Mouse (Mus musculus) gastrocnemius, postnatal 25 days (tissue): ENCODE results near the gene Vmn2r15. TPM values are rescaled to one million over a fixed set of nuclear protein-coding genes. Genes with fewer than 3 reads are reported as not detected.

Experiments used
- DNase-seq: peaks from one replicate; pipeline ENCODE4 v3.0.0; 2022
- long read RNA-seq, 2 experiments: library from polyadenylated mRNA; stranded (forward); transcript quantifications; one replicate each; pipeline ENCODE4 v2.0.0; 2021
- total RNA-seq, 2 experiments: library from RNA; stranded (reverse); gene quantifications; 1 replicate in 1 of 2; 2 replicates in 1 of 2; pipeline ENCODE4 v1.2.3; 2021

Gene Vmn2r15
- total RNA-seq = not detected
- long read RNA-seq, experiment 1 = 0 reads
- long read RNA-seq, experiment 2 = 0 reads

- no peak for DNase-seq
Observed at GRCm38 (mm10) chr5:109297544-109297943, at the start of gene Vmn2r15. Gene Vmn2r15, minus strand, starts transcription at chr5:109297644.

GRCm38 (mm10) chr5:109329862-109330261 is 32.4 kb upstream of the Vmn2r15 start, which contains the start of gene Vmn2r16:
Gene Vmn2r16, plus strand, starts transcription at chr5:109330162.
- DNase-seq = no peak

- no peak for DNase-seq
Observed at GRCm38 (mm10) chr5:109294655-109295054, 2.8 kb downstream of the Vmn2r15 start.

Other genes with a start within 250 kb of the Vmn2r15 start
- not detected for gene Vmn2r11, start 238.1 kb downstream of the Vmn2r15 start, total RNA-seq
- not detected for gene Vmn2r12, start 199.7 kb downstream of the Vmn2r15 start, total RNA-seq
- not detected for gene Vmn2r13, start 105.4 kb downstream of the Vmn2r15 start, total RNA-seq
- not detected for gene Vmn2r14, start 72.9 kb downstream of the Vmn2r15 start, total RNA-seq
- not detected for gene Vmn2r16, start 32.5 kb upstream of the Vmn2r15 start, total RNA-seq
- gene Vmn2r17, start 122.0 kb upstream of the Vmn2r15 start, total RNA-seq = not detected